Mouse (Mus musculus) hindbrain, embryonic 15.5 days (tissue): ENCODE measurements at regions not wholly inside any gene's neighbourhood (a gene's known extent, or its start where the extent isn't known, plus 50 kb on each side); places are given as distances from the start of the nearest gene placed in this dataset.

Experiments used
- ATAC-seq: fragments of 200-750 bp; cut with Nextera tagmentation; 2 replicates; pipeline ENCODE4 v1.8.0; 2017; ENCODE audit warnings: low read depth, moderate number of reproducible peaks, moderate TSS enrichment; ENCODE audit not compliant: low FRiP score
- H3K27ac ChIP-seq: fragments of 300-500 bp; sonication (generic); replicated peaks from 2 replicates; pipeline ENCODE4 v1.5.1; 2015; ENCODE audit warnings: mild to moderate bottlenecking, inconsistent platforms
- H3K27me3 ChIP-seq: fragments of 300-500 bp; sonication (generic); 2 replicates; pipeline ENCODE4 v1.6.1; 2015; ENCODE audit warnings: control low read depth, inconsistent platforms
- H3K36me3 ChIP-seq: fragments of 300-500 bp; sonication (generic); 2 replicates; pipeline ENCODE4 v1.6.1; 2015; ENCODE audit warnings: control low read depth, inconsistent platforms
- H3K4me1 ChIP-seq: fragments of 300-500 bp; sonication (generic); replicated peaks from 2 replicates; pipeline ENCODE4 v1.6.1; 2015; ENCODE audit warnings: control low read depth, inconsistent platforms
- H3K4me2 ChIP-seq: fragments of 300-500 bp; sonication (generic); 2 replicates; pipeline ENCODE4 v1.6.1; 2015; ENCODE audit warnings: moderate library complexity, mild to moderate bottlenecking, inconsistent platforms
- H3K4me3 ChIP-seq: fragments of 300-500 bp; sonication (generic); 2 replicates; pipeline ENCODE4 v1.5.1; 2015; ENCODE audit warnings: mild to moderate bottlenecking, inconsistent platforms
- H3K9ac ChIP-seq: fragments of 300-500 bp; sonication (generic); 2 replicates; pipeline ENCODE4 v1.6.1; 2015; ENCODE audit warnings: inconsistent platforms
- H3K9me3 ChIP-seq: fragments of 300-500 bp; sonication (generic); 2 replicates; pipeline ENCODE4 v1.6.1; 2016; ENCODE audit warnings: control low read depth, inconsistent platforms
- WGBS: fragments of 180-500 bp; shearing (Covaris S2); methylation state at CpG from one replicate; pipeline ENCODE4 v1.1.7; 2015; 5-methylcytosine and 5-hydroxymethylcytosine counted together

GRCm38 (mm10) chr10:42076711-42077110 is 58.5 kb upstream of the Armc2 start:
- no peak overlapping the region for H3K4me2 ChIP-seq
- H3K9ac ChIP-seq = no peak overlapping the region
- no peak overlapping the region for H3K4me3 ChIP-seq
- ATAC-seq = no peak
- no peaks in the 10 kb centered on the region for H3K9me3 ChIP-seq
- WGBS = 72% methylated on average over 4 of the region's 4 CpGs
- no peak overlapping the region for H3K27ac ChIP-seq
- H3K4me1 ChIP-seq = peaks cover 1% of the 10 kb centered on the region; the same call in 1 of the 2 replicates
- no peaks in the 10 kb centered on the region for H3K36me3 ChIP-seq
- H3K27me3 ChIP-seq = no peaks in the 10 kb centered on the region

GRCm38 (mm10) chr10:42075545-42075944 is 57.3 kb upstream of the Armc2 start:
- no peak overlapping the region for H3K4me2 ChIP-seq
- no peak overlapping the region for H3K4me3 ChIP-seq
- no peak overlapping the region for H3K9ac ChIP-seq
- H3K27ac ChIP-seq = no peak overlapping the region
- WGBS = 82% methylated on average over 6 of the region's 6 CpGs
- no peaks in the 10 kb centered on the region for H3K36me3 ChIP-seq
- ATAC-seq = no peak
- H3K9me3 ChIP-seq = no peaks in the 10 kb centered on the region
- H3K27me3 ChIP-seq = no peaks in the 10 kb centered on the region
- H3K4me1 ChIP-seq = peaks cover 11% of the 10 kb centered on the region

- WGBS = 38% methylated on average over 9 of the region's 9 CpGs
- Histone ChIP-seq H3K4me2 (no peak overlapping the region), H3K27ac (no peak overlapping the region), H3K9ac (no peak overlapping the region), H3K9me3 (no peaks in the 10 kb centered on the region), H3K36me3 (no peaks in the 10 kb centered on the region), H3K4me1 (peaks cover 11% of the 10 kb centered on the region), H3K27me3 (no peaks in the 10 kb centered on the region), H3K4me3 (no peak overlapping the region)
- ATAC-seq = no peak
Measured at GRCm38 (mm10) chr10:42072758-42073157, 54.5 kb upstream of the Armc2 start.

GRCm38 (mm10) chr10:42072131-42072530 is 53.9 kb upstream of the Armc2 start:
- 44% methylated on average over 3 of the region's 3 CpGs for WGBS

GRCm38 (mm10) chr10:42071404-42072024 is 53.3 kb upstream of the Armc2 start:
- Histone ChIP-seq H3K27me3 (no peaks in the 10 kb centered on the region), H3K4me1 (peaks cover 11% of the 10 kb centered on the region), H3K27ac (no peak overlapping the region), H3K9me3 (no peaks in the 10 kb centered on the region), H3K4me2 (no peak overlapping the region; the same call in 1 of the 2 replicates), H3K9ac (no peak overlapping the region), H3K4me3 (no peak overlapping the region), H3K36me3 (no peaks in the 10 kb centered on the region)
- ATAC-seq = peak; percentile 72
- 22% methylated on average over 8 of the region's 8 CpGs for WGBS

More at GRCm38 (mm10) chr10:42072131-42072530, 53.9 kb upstream of the Armc2 start:
- Histone ChIP-seq H3K4me3 (no peak overlapping the region), H3K4me1 (peaks cover 11% of the 10 kb centered on the region), H3K9me3 (no peaks in the 10 kb centered on the region), H3K4me2 (no peak overlapping the region), H3K9ac (no peak overlapping the region), H3K27ac (no peak overlapping the region), H3K27me3 (no peaks in the 10 kb centered on the region), H3K36me3 (no peaks in the 10 kb centered on the region)
- no peak for ATAC-seq

GRCm38 (mm10) chr10:42070611-42071403 is 52.6 kb upstream of the Armc2 start:
- ATAC-seq = peak; percentile 62
- Histone ChIP-seq H3K4me1 (peaks cover 11% of the 10 kb centered on the region), H3K27me3 (no peaks in the 10 kb centered on the region), H3K4me3 (no peak overlapping the region), H3K9ac (no peak overlapping the region), H3K4me2 (no peak overlapping the region; the same call in 1 of the 2 replicates), H3K27ac (no peak overlapping the region), H3K9me3 (no peaks in the 10 kb centered on the region), H3K36me3 (no peaks in the 10 kb centered on the region)
- 29% methylated on average over 10 of the region's 10 CpGs for WGBS

- Histone ChIP-seq H3K4me2 (no peak overlapping the region), H3K4me1 (peaks cover 11% of the 10 kb centered on the region), H3K9me3 (no peaks in the 10 kb centered on the region), H3K36me3 (no peaks in the 10 kb centered on the region), H3K27me3 (no peaks in the 10 kb centered on the region), H3K4me3 (no peak overlapping the region), H3K9ac (no peak overlapping the region), H3K27ac (no peak overlapping the region)
- WGBS = 95% methylated on average over 8 of the region's 8 CpGs
- no peak for ATAC-seq
Measured at GRCm38 (mm10) chr10:42069751-42070150, 51.5 kb upstream of the Armc2 start.

GRCm38 (mm10) chr10:42068497-42068896 is 50.3 kb upstream of the Armc2 start:
- Histone ChIP-seq H3K4me1 (peaks cover 11% of the 10 kb centered on the region), H3K27ac (no peak overlapping the region), H3K36me3 (no peaks in the 10 kb centered on the region), H3K27me3 (no peaks in the 10 kb centered on the region), H3K4me3 (no peak overlapping the region), H3K9me3 (no peaks in the 10 kb centered on the region), H3K4me2 (no peak overlapping the region), H3K9ac (no peak overlapping the region)
- no peak for ATAC-seq
- 78% methylated on average over 2 of the region's 2 CpGs for WGBS
